Mouse (Mus musculus) heart, embryonic 14.5 days (tissue): ENCODE measurements around the gene Kcnk7. TPM values are rescaled to one million over a fixed set of nuclear protein-coding genes. Genes with fewer than 3 reads are reported as not detected.
A peak's percentile ranks its signal among the peaks of the same experiment; 100 is the strongest.

Source experiments
- ATAC-seq: fragments of 200-750 bp; cut with Nextera tagmentation; 2 replicates; pipeline ENCODE4 v1.8.0; 2017; ENCODE audit warnings: low read depth, moderate TSS enrichment; ENCODE audit not compliant: insufficient number of reproducible peaks, insufficient read depth, low FRiP score
- H3K27ac ChIP-seq, 2 experiments: fragments of 200-500 bp in 1 of 2; fragments of 300-500 bp in 1 of 2; sonication (generic) in 1 of 2; replicated peaks in 1 of 2; 2 replicates each; pipeline ENCODE4 v1.5.1; 2012 to 2014; ENCODE audit warnings: low read depth in 2 of 2, low read length in 2 of 2, control low read depth in 1 of 2, mild to moderate bottlenecking in 1 of 2, mixed read lengths in 1 of 2; ENCODE audit not compliant: control insufficient read depth in 1 of 2, insufficient read depth in 1 of 2
- H3K27me3 ChIP-seq: fragments of 300-500 bp; sonication (generic); 2 replicates; pipeline ENCODE4 v1.6.1; 2014; ENCODE audit warnings: mild to moderate bottlenecking, low read length, control low read depth; ENCODE audit not compliant: control insufficient read depth, insufficient read depth
- H3K36me3 ChIP-seq: fragments of 300-500 bp; sonication (generic); 2 replicates; pipeline ENCODE4 v1.6.1; 2014; ENCODE audit warnings: mild to moderate bottlenecking, control low read depth, low read length, mixed read lengths; ENCODE audit not compliant: control insufficient read depth, insufficient read depth
- H3K4me1 ChIP-seq, 2 experiments: fragments of 200-500 bp in 1 of 2; fragments of 300-500 bp in 1 of 2; sonication (generic) in 1 of 2; 2 replicates each; pipeline ENCODE4 v1.6.1; 2012 to 2014; ENCODE audit warnings: low read length in 2 of 2, control low read depth in 1 of 2, mixed read lengths in 1 of 2; ENCODE audit not compliant: control insufficient read depth in 2 of 2, insufficient read depth in 2 of 2
- H3K4me2 ChIP-seq: fragments of 300-500 bp; sonication (generic); 2 replicates; pipeline ENCODE4 v1.6.1; 2014; ENCODE audit warnings: mild to moderate bottlenecking, low read length
- H3K4me3 ChIP-seq, 2 experiments: fragments of 200-500 bp in 1 of 2; fragments of 300-500 bp in 1 of 2; sonication (generic) in 1 of 2; 2 replicates each; pipeline ENCODE4 v1.5.1; 2012 to 2014; ENCODE audit warnings: low read length in 2 of 2, mild to moderate bottlenecking in 2 of 2, control low read depth in 1 of 2, low read depth in 1 of 2, moderate library complexity in 1 of 2; ENCODE audit not compliant: control insufficient read depth in 1 of 2, insufficient read depth in 1 of 2
- H3K9ac ChIP-seq: fragments of 300-500 bp; sonication (generic); 2 replicates; pipeline ENCODE4 v1.6.1; 2014; ENCODE audit warnings: mild to moderate bottlenecking, low read length
- H3K9me3 ChIP-seq: fragments of 300-500 bp; sonication (generic); 2 replicates; pipeline ENCODE4 v1.6.1; 2016; ENCODE audit warnings: low read length, control low read depth; ENCODE audit not compliant: control insufficient read depth
- WGBS: fragments of 180-500 bp; shearing (Covaris S2); extraction: QIAGEN DNeasy Blood & Tissue Kit; methylation state at CpG from one replicate; pipeline ENCODE4 v1.1.7; 2014; 5-methylcytosine and 5-hydroxymethylcytosine counted together
- polyA plus RNA-seq: library from polyadenylated mRNA; unstranded; fragments of >200 nt; fragmentation: Nextera tagmentation; extraction: Ambion mirVana; gene quantifications from 2 replicates; pipeline ENCODE4 v1.2.1, GENCODE M21; 2014

Gene Kcnk7
- polyA plus RNA-seq, 1 experiment from 2014 or later, result 0.26 TPM

GRCm38 (mm10) chr19:5726961-5727578 lies 22.9 kb downstream of the Kcnk7 start:
- Histone ChIP-seq H3K36me3 (peaks cover 36% of the 10 kb centered on the region), H3K4me3 (peak overlapping the region; percentile 34 to 96), H3K27me3 (no peaks in the 10 kb centered on the region), H3K4me1 (peaks cover 30 to 58% of the 10 kb centered on the region in 2 experiments), H3K4me2 (peak overlapping the region; percentile 87), H3K9ac (peak overlapping the region; percentile 99), H3K9me3 (no peaks in the 10 kb centered on the region), H3K27ac (peak overlapping the region; percentile 29 to 98)
- no peak for ATAC-seq
- 63% methylated on average over 15 of the region's 15 CpGs for WGBS

- ATAC-seq, result no peak
- H3K27ac ChIP-seq, result peak overlapping the region; percentile 29 to 98
These were observed 23.5 kb downstream of the Kcnk7 start for GRCm38 (mm10) chr19:5727701-5728100.

GRCm38 (mm10) chr19:5728631-5729443 lies 24.7 kb downstream of the Kcnk7 start:
- H3K4me3 ChIP-seq, result peak overlapping the region; percentile 95 to 96
- ATAC-seq, result no peak
- H3K27me3 ChIP-seq, result no peaks in the 10 kb centered on the region
- peak overlapping the region; percentile 87 for H3K4me2 ChIP-seq
- H3K9ac ChIP-seq, result peak overlapping the region; percentile 99
- no peaks in the 10 kb centered on the region for H3K9me3 ChIP-seq
- H3K27ac ChIP-seq, result peak overlapping the region; percentile 83 to 98
- 9% methylated on average over 37 of the region's 37 CpGs for WGBS
- H3K4me1 ChIP-seq, result peaks cover 29 to 48% of the 10 kb centered on the region in 2 experiments
- peaks cover 19% of the 10 kb centered on the region for H3K36me3 ChIP-seq

More at GRCm38 (mm10) chr19:5727701-5728100, 23.5 kb downstream of the Kcnk7 start:
- H3K9ac ChIP-seq, result peak overlapping the region; percentile 99
- H3K9me3 ChIP-seq, result no peaks in the 10 kb centered on the region
- peaks cover 30 to 57% of the 10 kb centered on the region in 2 experiments for H3K4me1 ChIP-seq
- no peaks in the 10 kb centered on the region for H3K27me3 ChIP-seq
- peak overlapping the region; percentile 87 for H3K4me2 ChIP-seq
- H3K36me3 ChIP-seq, result peaks cover 30% of the 10 kb centered on the region
- 6% methylated on average over 14 of the region's 14 CpGs for WGBS
- H3K4me3 ChIP-seq, result peak overlapping the region; percentile 95 to 96

GRCm38 (mm10) chr19:5729444-5729815 lies 25.3 kb downstream of the Kcnk7 start, which contains the start of gene Fam89b:
Gene Fam89b (minus strand): TSS chr19:5729653.
- peak within 1 kb of the TSS; percentile 87 for H3K4me2 ChIP-seq
- H3K27ac ChIP-seq, result peak within 1 kb of the TSS; percentile 83 to 98
- peak within 1 kb of the TSS; percentile 95 to 96 for H3K4me3 ChIP-seq
- peak; percentile 62 for ATAC-seq
- peak within 1 kb of the TSS; percentile 99 for H3K9ac ChIP-seq
- 1% methylated on average over 37 of the region's 37 CpGs for WGBS
- peaks cover 13% of the 10 kb centered on the region for H3K36me3 ChIP-seq
- peaks cover 23 to 42% of the 10 kb centered on the region in 2 experiments for H3K4me1 ChIP-seq
- H3K9me3 ChIP-seq, result no peaks in the 10 kb centered on the region
- no peaks in the 10 kb centered on the region for H3K27me3 ChIP-seq

- peak overlapping the region; percentile 93 for H3K4me2 ChIP-seq
- H3K9me3 ChIP-seq, result no peaks in the 10 kb centered on the region
- peak overlapping the region; percentile 68 to 77 for H3K4me3 ChIP-seq
- H3K9ac ChIP-seq, result peak overlapping the region; percentile 81
- ATAC-seq, result no peak
- 69% methylated on average over 29 of the region's 29 CpGs for WGBS
- no peak overlapping the region for H3K27ac ChIP-seq
- peaks cover 22 to 40% of the 10 kb centered on the region in 2 experiments for H3K4me1 ChIP-seq
- H3K36me3 ChIP-seq, result peaks cover 12% of the 10 kb centered on the region; the same call in 1 of the 2 replicates
- H3K27me3 ChIP-seq, result no peaks in the 10 kb centered on the region
These were observed 26.4 kb downstream of the Kcnk7 start for GRCm38 (mm10) chr19:5730314-5731186.

GRCm38 (mm10) chr19:5731264-5731978 lies 27.3 kb downstream of the Kcnk7 start:
- peak overlapping the region; percentile 68 to 77 for H3K4me3 ChIP-seq
- H3K4me1 ChIP-seq, result peaks cover 22 to 39% of the 10 kb centered on the region in 2 experiments
- peak overlapping the region; percentile 93 for H3K4me2 ChIP-seq
- no peaks in the 10 kb centered on the region for H3K9me3 ChIP-seq
- H3K9ac ChIP-seq, result peak overlapping the region; percentile 81
- ATAC-seq, result peak; percentile 69
- H3K27me3 ChIP-seq, result no peaks in the 10 kb centered on the region
- WGBS, result under 1% methylated on average over 47 of the region's 47 CpGs
- H3K27ac ChIP-seq, result no peak overlapping the region; a peak in 1 of 4 replicates
- peaks cover 12% of the 10 kb centered on the region; the same call in 1 of the 2 replicates for H3K36me3 ChIP-seq
